Mouse (Mus musculus): ENCODE measurements at regions not wholly inside any gene's neighbourhood (a gene's known extent, or its start where the extent isn't known, plus 50 kb on each side); places are given as distances from the start of the nearest gene placed in this dataset.

DNA sequence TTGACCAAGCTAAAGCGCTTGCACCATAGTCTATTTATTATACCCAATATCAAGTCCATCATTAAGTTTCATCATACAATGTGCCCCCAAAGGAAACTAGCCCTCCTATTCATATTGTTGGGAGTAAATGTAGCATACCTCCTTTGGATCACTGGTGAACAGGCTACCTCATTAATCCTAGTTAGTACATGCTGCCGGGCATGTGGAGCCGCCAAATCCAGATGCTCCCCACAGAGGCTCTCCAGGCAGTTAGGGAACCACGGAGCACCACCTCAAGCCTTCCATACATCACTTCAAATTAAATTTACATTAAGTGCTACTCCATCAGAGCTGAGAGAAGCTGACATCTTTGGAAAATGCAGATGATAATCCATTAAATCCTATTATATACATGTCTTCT, 81.1 kb upstream of the Foxd3 start:
- peaks cover 8% of the 10 kb centered on the region; the same call in 1 of the 2 replicates for H3K4me1 ChIP-seq
- no peaks in the 10 kb centered on the region for H3K36me3 ChIP-seq
- H3K4me2 ChIP-seq = no peak overlapping the region
- no peak for ATAC-seq (replicated peaks; ENCODE audit: low FRiP score)
- no peak overlapping the region for H3K27ac ChIP-seq
- H3K4me3 ChIP-seq (replicated peaks) = no peak overlapping the region
- no peak overlapping the region for H3K9ac ChIP-seq
- H3K27me3 ChIP-seq = peaks cover 29% of the 10 kb centered on the region
- H3K9me3 ChIP-seq (replicated peaks) = no peaks in the 10 kb centered on the region
- 51% methylated on average over 4 of the region's 4 CpGs for WGBS

- ATAC-seq (replicated peaks; ENCODE audit: low FRiP score) = no peak
- H3K4me1 ChIP-seq = no peaks in the 10 kb centered on the region
- 59% methylated on average over 5 of the region's 5 CpGs for WGBS
Observed at GRCm38 (mm10) chr4:99597781-99598180, 58.3 kb upstream of the Foxd3 start.

GRCm38 (mm10) chr4:99600741-99601140, 55.4 kb upstream of the Foxd3 start:
- ATAC-seq (replicated peaks; ENCODE audit: low FRiP score) = no peak
- Histone ChIP-seq H3K9ac (no peak overlapping the region), H3K4me2 (no peak overlapping the region), H3K4me1 (no peaks in the 10 kb centered on the region), H3K36me3 (no peaks in the 10 kb centered on the region), H3K9me3 (replicated peaks) (no peaks in the 10 kb centered on the region), H3K4me3 (replicated peaks) (no peak overlapping the region), H3K27me3 (no peaks in the 10 kb centered on the region), H3K27ac (no peak overlapping the region)
- WGBS = 53% methylated on average over 10 of the region's 10 CpGs

More at GRCm38 (mm10) chr4:99597781-99598180, 58.3 kb upstream of the Foxd3 start:
- H3K27me3 ChIP-seq = no peaks in the 10 kb centered on the region
- no peak overlapping the region for H3K4me3 ChIP-seq (replicated peaks)
- no peak overlapping the region for H3K27ac ChIP-seq
- H3K9me3 ChIP-seq (replicated peaks) = no peaks in the 10 kb centered on the region
- H3K36me3 ChIP-seq = no peaks in the 10 kb centered on the region
- no peak overlapping the region for H3K4me2 ChIP-seq
- no peak overlapping the region for H3K9ac ChIP-seq

GRCm38 (mm10) chr4:99601463-99601862, 54.6 kb upstream of the Foxd3 start:
- no peak overlapping the region for H3K4me2 ChIP-seq
- no peak overlapping the region for H3K27ac ChIP-seq
- no peak overlapping the region for H3K4me3 ChIP-seq (replicated peaks)
- H3K27me3 ChIP-seq = no peaks in the 10 kb centered on the region
- ATAC-seq (replicated peaks; ENCODE audit: low FRiP score) = no peak
- no peaks in the 10 kb centered on the region for H3K4me1 ChIP-seq
- no peaks in the 10 kb centered on the region for H3K36me3 ChIP-seq
- no peaks in the 10 kb centered on the region for H3K9me3 ChIP-seq (replicated peaks)
- WGBS = 55% methylated on average over 6 of the region's 6 CpGs
- no peak overlapping the region for H3K9ac ChIP-seq

Data from kidney, embryonic 15.5 days (tissue).